Mouse (Mus musculus): ENCODE results near the gene Aox3. TPM values are rescaled to one million over a fixed set of nuclear protein-coding genes. Genes with fewer than 3 reads are reported as not detected.

Aox3 gene
- not detected for polyA plus RNA-seq (2017; shearing (Covaris generic))

GRCm38 (mm10) chr1:58112880-58113279, at the start of gene Aox3:
Aox3 (plus strand) TSS chr1:58113130.

GRCm38 (mm10) chr1:58210203-58210602, 97.3 kb downstream of the Aox3 start, which contains the start of gene Aox4:
Aox4 (plus strand) TSS chr1:58210397.

Other genes starting within 250 kb of the Aox3 start
- gene Sgo2a, start 117.2 kb upstream of the Aox3 start, polyA plus RNA-seq (2017; shearing (Covaris generic)): 0.99 TPM
- 38.9 TPM for gene Kctd18, start 94.2 kb upstream of the Aox3 start, polyA plus RNA-seq (2017; shearing (Covaris generic))
- 0.08 TPM for gene Aox1, start 83.2 kb upstream of the Aox3 start, polyA plus RNA-seq (2017; shearing (Covaris generic))
- gene Aox4, start 97.3 kb downstream of the Aox3 start, polyA plus RNA-seq (2017; shearing (Covaris generic)): 0.10 TPM
- 0.07 TPM for gene Aox2, start 165.2 kb downstream of the Aox3 start, polyA plus RNA-seq (2017; shearing (Covaris generic))